Mouse (Mus musculus): ENCODE data around the gene Psmd13.

Gene Psmd13

GRCm38 (mm10) chr7:140881696-140882468 lies at the start of gene Psmd13, which contains the start of gene Sirt3:
TSS of gene Psmd13 (plus strand) at chr7:140881968.
TSS of gene Sirt3 (minus strand) at chr7:140882309.
- peak; percentile 98 for DNase-seq

- DNase-seq: no peak
Observed at GRCm38 (mm10) chr7:140833341-140833740, 48.4 kb upstream of the Psmd13 start.

- peak; percentile 81 for DNase-seq
Observed at GRCm38 (mm10) chr7:140834968-140835757, 46.6 kb upstream of the Psmd13 start, which contains the start of gene Urah. TSS of gene Urah (plus strand) at chr7:140835018.

- DNase-seq: no peak
Observed at GRCm38 (mm10) chr7:140835758-140836087, 46.0 kb upstream of the Psmd13 start.

GRCm38 (mm10) chr7:140836243-140837115 lies 45.3 kb upstream of the Psmd13 start:
- no peak for DNase-seq

GRCm38 (mm10) chr7:140839556-140839955 lies 42.2 kb upstream of the Psmd13 start:
- no peak for DNase-seq

- peak; percentile 41 for DNase-seq
Observed at GRCm38 (mm10) chr7:140840750-140841735, 40.7 kb upstream of the Psmd13 start.

GRCm38 (mm10) chr7:140843806-140844205 lies 38.0 kb upstream of the Psmd13 start:
- no peak for DNase-seq

- peak; percentile 95 for DNase-seq
Observed at GRCm38 (mm10) chr7:140844905-140845665, 36.7 kb upstream of the Psmd13 start, which contains the start of gene Scgb1c1. TSS of gene Scgb1c1 (plus strand) at chr7:140845547.

- DNase-seq: no peak
Observed at GRCm38 (mm10) chr7:140845683-140846082, 36.1 kb upstream of the Psmd13 start.

GRCm38 (mm10) chr7:140846676-140847075 lies 35.1 kb upstream of the Psmd13 start:
- DNase-seq: no peak

- DNase-seq: peak; percentile 42
Observed at GRCm38 (mm10) chr7:140847755-140848580, 33.8 kb upstream of the Psmd13 start, which contains the start of gene Odf3. TSS of gene Odf3 (plus strand) at chr7:140847805.

- no peak for DNase-seq
Observed at GRCm38 (mm10) chr7:140848591-140848990, 33.2 kb upstream of the Psmd13 start.

- no peak for DNase-seq
Observed at GRCm38 (mm10) chr7:140851916-140852315, 29.9 kb upstream of the Psmd13 start.

- DNase-seq: no peak
Observed at GRCm38 (mm10) chr7:140853386-140853785, 28.4 kb upstream of the Psmd13 start.

GRCm38 (mm10) chr7:140854483-140854882 lies 27.3 kb upstream of the Psmd13 start:
- DNase-seq: no peak

GRCm38 (mm10) chr7:140855181-140855580 lies 26.6 kb upstream of the Psmd13 start:
- no peak for DNase-seq

GRCm38 (mm10) chr7:140855860-140856784 lies 25.6 kb upstream of the Psmd13 start, which contains the start of gene Gm45785:
TSS of gene Gm45785 (minus strand) at chr7:140856331.
- DNase-seq: peak; percentile 96
